Mouse (Mus musculus): ENCODE results near the gene Pank4. TPM values are rescaled to one million over a fixed set of nuclear protein-coding genes. Genes with fewer than 3 reads are reported as not detected.
A peak's percentile ranks its signal among the peaks of the same experiment; 100 is the strongest.

The Pank4 gene
- polyA plus RNA-seq, 1 experiment from 2014 or later: 50.0 TPM

DNA sequence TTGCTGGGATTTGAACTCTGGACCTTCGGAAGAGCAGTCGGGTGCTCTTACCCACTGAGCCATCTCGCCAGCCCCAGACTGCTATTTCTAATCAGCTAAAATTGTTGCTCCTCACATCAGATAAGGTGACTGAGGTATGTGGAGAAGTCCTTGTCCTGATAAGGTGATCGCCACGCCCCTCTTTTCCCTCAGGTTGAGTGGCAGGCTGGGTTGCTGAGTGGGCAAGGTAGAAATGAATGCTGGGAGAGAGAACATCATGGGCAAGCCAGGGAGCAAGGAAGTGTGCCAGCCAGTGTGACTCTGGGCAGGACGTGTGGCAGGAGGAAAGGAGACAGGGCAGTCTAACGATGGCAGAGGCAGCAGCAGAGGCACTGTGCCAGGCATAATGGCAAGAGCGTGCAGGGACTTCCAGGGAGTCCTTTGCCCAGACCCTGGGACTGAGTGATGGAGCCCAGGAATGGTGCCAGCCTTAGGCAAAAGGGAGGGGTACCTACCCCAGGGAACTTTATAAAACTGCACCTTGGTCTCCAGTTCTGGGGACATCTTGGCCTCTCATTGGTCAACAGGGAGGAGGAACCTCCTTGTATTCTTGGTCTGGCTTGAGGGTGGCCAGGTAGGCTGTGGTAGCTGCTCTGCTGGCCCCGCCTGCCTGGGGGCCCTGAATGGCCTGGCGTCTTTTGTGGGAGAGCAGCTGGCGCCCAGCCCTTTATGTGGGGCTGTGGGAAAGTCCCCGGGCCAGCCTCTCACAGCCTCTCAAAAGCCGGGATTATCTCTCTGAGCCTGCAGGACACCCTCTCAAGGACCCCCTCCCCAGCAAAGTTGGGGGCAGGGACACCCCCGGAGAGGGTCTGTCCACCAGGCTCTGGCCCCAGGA lies 15.6 kb upstream of the Pank4 start:
- Histone ChIP-seq H3K4me3 (ENCODE audit: low read depth, low read length) (no peak overlapping the region), H3K27ac (replicated peaks; ENCODE audit: low read depth, low read length) (no peak overlapping the region), H3K9me3 (ENCODE audit: control insufficient read depth, low read length) (no peaks in the 10 kb centered on the region), H3K4me2 (ENCODE audit: low read depth, severe bottlenecking) (no peak overlapping the region), H3K9ac (ENCODE audit: low read length) (no peak overlapping the region), H3K4me1 (ENCODE audit: control insufficient read depth, insufficient read depth, low read length) (peaks cover 6% of the 10 kb centered on the region), H3K36me3 (ENCODE audit: control insufficient read depth, insufficient read depth, low read length) (no peaks in the 10 kb centered on the region), H3K27me3 (ENCODE audit: control insufficient read depth, insufficient read depth, low read length) (peaks cover 45% of the 10 kb centered on the region)
- 65% methylated on average over 14 of the region's 14 CpGs for WGBS
- DNase-seq (ENCODE audit: low spot score): no peak
- no peak for ATAC-seq (ENCODE audit: insufficient number of reproducible peaks, low FRiP score, low TSS enrichment, low read depth)

DNA sequence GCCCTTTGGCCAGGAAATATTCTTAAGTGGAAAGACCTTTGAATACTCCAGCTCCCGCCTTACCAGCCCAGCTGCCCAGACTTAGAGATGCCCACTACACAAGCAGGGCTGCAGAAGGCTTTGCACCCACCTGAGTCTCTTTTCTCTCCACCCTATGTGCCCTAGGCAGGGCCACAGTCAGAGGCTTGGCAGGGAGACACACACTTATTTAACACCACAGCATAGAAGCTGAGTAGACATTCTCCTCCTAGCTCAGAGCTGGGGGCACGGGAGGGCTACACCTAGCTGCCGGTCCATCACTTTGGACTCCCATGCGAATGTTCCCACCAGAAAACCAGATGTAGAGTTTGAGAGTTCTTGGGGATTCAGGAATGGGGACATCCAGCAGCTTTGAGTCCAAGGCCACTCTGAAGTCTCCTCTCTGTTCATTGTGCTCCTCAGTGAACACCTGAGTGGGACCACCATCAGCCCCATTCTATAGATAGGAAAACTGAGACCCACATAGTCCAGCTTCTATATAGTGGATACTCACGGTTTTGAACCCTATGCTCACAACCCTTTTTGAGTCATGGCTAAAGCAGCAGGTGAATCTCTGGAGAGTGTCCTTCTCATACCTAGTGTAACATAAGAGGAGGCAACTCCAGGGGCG lies 14.9 kb upstream of the Pank4 start:
- 72% methylated on average over 6 of the region's 6 CpGs for WGBS
- H3K27ac ChIP-seq (replicated peaks; ENCODE audit: low read depth, low read length): no peak overlapping the region
- ATAC-seq (ENCODE audit: insufficient number of reproducible peaks, low FRiP score, low TSS enrichment, low read depth) (no peak), DNase-seq (ENCODE audit: low spot score) (no peak)
- no peaks in the 10 kb centered on the region for H3K36me3 ChIP-seq (ENCODE audit: control insufficient read depth, insufficient read depth, low read length)
- no peak overlapping the region for H3K4me3 ChIP-seq (ENCODE audit: low read depth, low read length)
- H3K4me2 ChIP-seq (ENCODE audit: low read depth, severe bottlenecking): no peak overlapping the region
- H3K4me1 ChIP-seq (ENCODE audit: control insufficient read depth, insufficient read depth, low read length): peaks cover 6% of the 10 kb centered on the region
- H3K27me3 ChIP-seq (ENCODE audit: control insufficient read depth, insufficient read depth, low read length): peaks cover 48% of the 10 kb centered on the region
- no peak overlapping the region for H3K9ac ChIP-seq (ENCODE audit: low read length)
- no peaks in the 10 kb centered on the region for H3K9me3 ChIP-seq (ENCODE audit: control insufficient read depth, low read length)

DNA sequence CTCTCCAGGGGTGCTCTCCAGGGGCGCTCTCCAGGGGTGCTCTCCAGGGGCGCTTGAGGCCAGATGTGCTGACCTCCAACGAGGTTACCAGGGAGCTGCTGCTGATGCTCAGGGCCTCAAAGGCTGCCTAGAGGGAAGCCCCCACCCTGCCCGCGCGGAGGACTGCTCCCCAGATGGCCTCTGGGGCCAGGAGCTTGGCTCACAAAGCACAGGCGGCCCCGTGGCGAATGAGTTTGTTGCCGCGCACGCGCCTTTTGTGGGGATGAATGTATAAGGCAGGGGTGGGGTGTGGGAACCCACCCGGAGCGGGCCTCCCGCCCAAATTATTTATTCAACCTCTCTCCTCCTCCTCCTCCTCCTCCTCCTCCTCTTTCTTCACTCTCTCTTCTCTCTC lies 14.3 kb upstream of the Pank4 start:
- peaks cover 6% of the 10 kb centered on the region for H3K4me1 ChIP-seq (ENCODE audit: control insufficient read depth, insufficient read depth, low read length)
- no peak overlapping the region for H3K9ac ChIP-seq (ENCODE audit: low read length)
- H3K4me3 ChIP-seq (ENCODE audit: low read depth, low read length): no peak overlapping the region
- ATAC-seq (ENCODE audit: insufficient number of reproducible peaks, low FRiP score, low TSS enrichment, low read depth) (no peak), DNase-seq (ENCODE audit: low spot score) (no peak)
- no peaks in the 10 kb centered on the region for H3K9me3 ChIP-seq (ENCODE audit: control insufficient read depth, low read length)
- H3K27ac ChIP-seq (replicated peaks; ENCODE audit: low read depth, low read length): no peak overlapping the region
- WGBS: 12% methylated on average over 16 of the region's 16 CpGs
- no peaks in the 10 kb centered on the region for H3K36me3 ChIP-seq (ENCODE audit: control insufficient read depth, insufficient read depth, low read length)
- H3K4me2 ChIP-seq (ENCODE audit: low read depth, severe bottlenecking): no peak overlapping the region
- peaks cover 49% of the 10 kb centered on the region for H3K27me3 ChIP-seq (ENCODE audit: control insufficient read depth, insufficient read depth, low read length)

DNA sequence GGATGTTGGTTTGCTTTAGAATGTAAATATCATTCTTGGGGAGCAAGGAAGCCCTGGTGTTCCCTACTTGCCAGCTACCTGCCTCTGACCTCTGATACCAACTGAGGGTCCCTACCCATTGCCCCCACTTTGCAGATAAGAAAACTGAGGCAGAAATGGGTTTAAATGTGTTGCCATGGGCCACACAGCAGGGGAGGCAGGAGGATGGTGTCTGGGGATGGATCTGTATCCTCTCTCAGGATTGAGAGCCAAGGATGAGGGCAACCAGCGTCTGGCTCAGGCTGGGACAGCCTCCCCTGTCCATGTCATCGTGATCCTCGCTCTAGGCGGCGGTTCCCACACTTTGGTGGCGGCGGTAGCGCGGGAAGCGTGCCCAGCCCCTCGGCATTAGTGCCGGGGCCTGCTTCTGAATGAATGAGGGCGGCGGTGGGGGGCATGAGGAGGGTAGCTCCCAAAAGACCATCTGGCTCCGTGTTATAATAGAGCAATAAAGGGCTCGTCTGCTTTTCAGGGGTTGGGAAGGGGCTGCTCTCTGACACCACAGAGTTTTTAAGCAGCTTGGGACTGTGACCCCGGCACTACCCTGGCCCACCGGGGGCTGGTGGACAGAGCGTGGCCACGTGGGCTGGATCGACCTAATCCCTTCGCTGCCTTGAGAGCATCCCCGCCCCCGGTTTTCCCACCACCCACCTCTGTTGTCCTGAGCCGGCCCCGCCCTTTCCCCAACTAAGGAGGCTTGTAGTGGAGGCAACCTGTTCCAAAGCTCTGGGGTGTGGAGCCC lies 11.3 kb upstream of the Pank4 start:
- H3K9me3 ChIP-seq (ENCODE audit: control insufficient read depth, low read length): no peaks in the 10 kb centered on the region
- ATAC-seq (ENCODE audit: insufficient number of reproducible peaks, low FRiP score, low TSS enrichment, low read depth) (no peak), DNase-seq (ENCODE audit: low spot score) (no peak)
- 2% methylated on average over 26 of the region's 26 CpGs for WGBS
- H3K9ac ChIP-seq (ENCODE audit: low read length): no peak overlapping the region
- H3K27me3 ChIP-seq (ENCODE audit: control insufficient read depth, insufficient read depth, low read length): peaks cover 57% of the 10 kb centered on the region
- peaks cover 6% of the 10 kb centered on the region for H3K4me1 ChIP-seq (ENCODE audit: control insufficient read depth, insufficient read depth, low read length)
- no peak overlapping the region for H3K27ac ChIP-seq (replicated peaks; ENCODE audit: low read depth, low read length)
- H3K36me3 ChIP-seq (ENCODE audit: control insufficient read depth, insufficient read depth, low read length): no peaks in the 10 kb centered on the region
- H3K4me3 ChIP-seq (ENCODE audit: low read depth, low read length): no peak overlapping the region
- peak overlapping the region; percentile 10; the same call in 1 of the 2 replicates for H3K4me2 ChIP-seq (ENCODE audit: low read depth, severe bottlenecking)

DNA sequence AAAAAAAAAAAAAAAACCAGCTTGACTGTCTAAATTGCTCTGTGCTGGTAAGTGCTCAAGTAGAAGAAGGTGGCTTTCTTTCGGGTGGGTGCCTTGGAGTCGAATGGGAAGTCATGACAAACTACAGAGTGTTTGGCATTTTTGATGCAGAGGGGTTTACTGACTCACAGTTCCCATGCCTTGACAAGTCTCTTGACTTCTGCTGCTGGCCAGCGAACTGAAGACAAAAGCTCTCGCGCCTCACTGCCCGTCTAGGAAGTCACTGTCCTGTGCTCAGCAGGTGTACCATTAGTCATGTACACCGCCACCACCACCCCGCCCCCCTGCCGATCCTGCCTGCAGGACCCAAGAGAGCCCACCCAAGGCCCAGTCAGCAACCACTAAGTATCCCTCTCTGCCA lies 7.3 kb upstream of the Pank4 start:
- peaks cover 63% of the 10 kb centered on the region for H3K27me3 ChIP-seq (ENCODE audit: control insufficient read depth, insufficient read depth, low read length)
- no peaks in the 10 kb centered on the region for H3K36me3 ChIP-seq (ENCODE audit: control insufficient read depth, insufficient read depth, low read length)
- DNase-seq (ENCODE audit: low spot score) (no peak), ATAC-seq (ENCODE audit: insufficient number of reproducible peaks, low FRiP score, low TSS enrichment, low read depth) (no peak)
- no peak overlapping the region for H3K27ac ChIP-seq (replicated peaks; ENCODE audit: low read depth, low read length)
- no peak overlapping the region for H3K9ac ChIP-seq (ENCODE audit: low read length)
- no peak overlapping the region for H3K4me2 ChIP-seq (ENCODE audit: low read depth, severe bottlenecking)
- H3K4me3 ChIP-seq (ENCODE audit: low read depth, low read length): no peak overlapping the region
- no peaks in the 10 kb centered on the region for H3K9me3 ChIP-seq (ENCODE audit: control insufficient read depth, low read length)
- WGBS: 43% methylated on average over 9 of the region's 9 CpGs
- peaks cover 29% of the 10 kb centered on the region for H3K4me1 ChIP-seq (ENCODE audit: control insufficient read depth, insufficient read depth, low read length)

DNA sequence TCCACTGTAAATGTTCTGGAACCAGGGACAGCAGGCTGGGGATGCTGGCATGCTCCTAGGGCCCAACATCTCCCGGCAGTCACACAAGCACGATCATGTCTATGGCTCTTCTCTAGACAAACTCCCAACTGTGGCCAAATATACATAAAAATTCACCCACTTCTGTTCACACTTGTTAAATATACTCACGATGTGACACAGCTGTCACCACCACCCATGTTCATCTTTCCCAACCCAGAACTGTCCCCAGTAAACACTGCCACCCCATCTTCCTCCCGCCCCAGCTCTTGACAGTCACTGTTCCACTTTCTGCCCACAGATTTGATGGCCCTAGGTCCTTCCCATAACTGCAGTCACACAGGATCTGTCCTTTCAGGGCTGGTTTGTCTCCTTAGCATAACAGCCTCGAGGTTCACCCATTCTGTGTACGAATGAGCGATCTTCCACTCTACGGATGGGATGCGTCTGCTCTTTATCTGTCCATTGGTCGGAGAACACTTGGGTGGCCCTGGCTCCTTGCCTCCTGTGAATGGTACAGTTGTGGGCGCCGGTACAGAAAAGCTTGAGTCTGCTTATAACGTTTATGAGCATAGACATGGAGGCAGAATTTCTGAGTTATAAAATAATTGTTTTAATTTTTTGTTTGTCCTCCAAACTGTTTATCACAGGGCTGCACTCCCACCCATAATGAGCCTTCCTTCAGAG lies 6.5 kb upstream of the Pank4 start:
- H3K27ac ChIP-seq (replicated peaks; ENCODE audit: low read depth, low read length): no peak overlapping the region
- peak overlapping the region; percentile 36; the same call in 1 of the 2 replicates for H3K4me2 ChIP-seq (ENCODE audit: low read depth, severe bottlenecking)
- no peak overlapping the region for H3K4me3 ChIP-seq (ENCODE audit: low read depth, low read length)
- no peak overlapping the region; the same call in 1 of the 2 replicates for H3K9ac ChIP-seq (ENCODE audit: low read length)
- H3K36me3 ChIP-seq (ENCODE audit: control insufficient read depth, insufficient read depth, low read length): no peaks in the 10 kb centered on the region
- H3K9me3 ChIP-seq (ENCODE audit: control insufficient read depth, low read length): no peaks in the 10 kb centered on the region
- DNase-seq (ENCODE audit: low spot score) (no peak), ATAC-seq (ENCODE audit: insufficient number of reproducible peaks, low FRiP score, low TSS enrichment, low read depth) (no peak)
- H3K4me1 ChIP-seq (ENCODE audit: control insufficient read depth, insufficient read depth, low read length): peaks cover 31% of the 10 kb centered on the region
- H3K27me3 ChIP-seq (ENCODE audit: control insufficient read depth, insufficient read depth, low read length): peaks cover 63% of the 10 kb centered on the region
- WGBS: 56% methylated on average over 13 of the region's 13 CpGs

DNA sequence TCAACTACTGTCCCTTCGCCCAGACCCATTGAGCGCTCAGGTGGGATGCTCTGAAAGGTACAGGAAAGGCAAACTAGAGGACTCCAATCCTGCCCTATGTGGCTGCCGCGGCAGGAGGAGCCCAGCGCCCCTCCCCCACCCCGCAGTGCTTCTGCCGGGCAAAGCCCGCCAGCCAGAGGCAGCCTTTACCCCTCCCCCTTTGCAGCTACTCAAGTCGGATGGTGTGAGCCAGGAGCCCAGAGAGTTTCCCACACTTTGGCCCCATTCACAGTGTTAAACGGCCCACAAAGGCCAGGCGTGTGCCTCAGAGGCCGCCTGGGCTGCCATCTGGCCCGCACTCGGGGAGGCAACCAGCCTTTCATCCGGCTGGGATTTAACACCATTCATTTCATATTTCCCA lies 5.8 kb upstream of the Pank4 start:
- Histone ChIP-seq H3K27ac (replicated peaks; ENCODE audit: low read depth, low read length) (no peak overlapping the region; the same call in 1 of the 2 replicates), H3K9ac (ENCODE audit: low read length) (peak overlapping the region; percentile 46), H3K4me2 (ENCODE audit: low read depth, severe bottlenecking) (peak overlapping the region; percentile 36), H3K36me3 (ENCODE audit: control insufficient read depth, insufficient read depth, low read length) (no peaks in the 10 kb centered on the region), H3K27me3 (ENCODE audit: control insufficient read depth, insufficient read depth, low read length) (peaks cover 63% of the 10 kb centered on the region), H3K4me3 (ENCODE audit: low read depth, low read length) (peak overlapping the region; percentile 10; the same call in 1 of the 2 replicates), H3K9me3 (ENCODE audit: control insufficient read depth, low read length) (no peaks in the 10 kb centered on the region), H3K4me1 (ENCODE audit: control insufficient read depth, insufficient read depth, low read length) (peaks cover 31% of the 10 kb centered on the region)
- WGBS: under 1% methylated on average over 15 of the region's 15 CpGs
- DNase-seq (ENCODE audit: low spot score) (peak; percentile 80), ATAC-seq (ENCODE audit: insufficient number of reproducible peaks, low FRiP score, low TSS enrichment, low read depth) (peak; percentile 58)

Data from limb, embryonic 11.5 days (tissue).